Mouse (Mus musculus): ENCODE data around the gene Scmh1. TPM values are rescaled to one million over a fixed set of nuclear protein-coding genes. Genes with fewer than 3 reads are reported as not detected.

Scmh1 gene
- polyA plus RNA-seq, 1 experiment from 2014 or later, result 92.3 TPM

Other genes with a start within 250 kb of the Scmh1 start
- 0.19 TPM in 1 of 2 replicates, not detected in the other for gene Edn2, start 244.1 kb upstream of the Scmh1 start, polyA plus RNA-seq (2015; fragmentation: Nextera tagmentation; extraction: Ambion mirVana)
- 1.1 and 1.4 TPM in 2 replicates for gene Foxo6, start 117.9 kb upstream of the Scmh1 start, polyA plus RNA-seq (2015; fragmentation: Nextera tagmentation; extraction: Ambion mirVana)
- gene Slfnl1, start 127.0 kb downstream of the Scmh1 start, polyA plus RNA-seq (2015; fragmentation: Nextera tagmentation; extraction: Ambion mirVana), result not detected in 2 replicates
- 78.6 and 79.6 TPM in 2 replicates for gene Ctps, start 165.0 kb downstream of the Scmh1 start, polyA plus RNA-seq (2015; fragmentation: Nextera tagmentation; extraction: Ambion mirVana)
- gene Gm8439, start 183.5 kb downstream of the Scmh1 start, polyA plus RNA-seq (2015; fragmentation: Nextera tagmentation; extraction: Ambion mirVana), result not detected in 2 replicates

All from midbrain, embryonic 16.5 days (tissue).